8 mouse cellular contexts compared by ENCODE assay signal in genomic region chr11:102061236-102061940, GRCm38 (mm10). TPM values are rescaled to one million over a fixed set of nuclear protein-coding genes. Genes with fewer than 3 reads are reported as not detected.
DNase-seq lines count a peak whose midpoint lies in the region; ATAC-seq and TF ChIP-seq lines count a peak whose summit lies in the region.

No protein-coding gene starts in this region.

- POLR2A ChIA-PET in Patski (lab: Charles Lee), result interaction anchor here (0.9 to 1.0 kb wide), 2 partner anchors 98 to 187 kb away, joined by 3 to 6 read pairs; no protein-coding TSS in a partner anchor

- 5% methylated on average over 23 of the region's 23 CpGs for WGBS in hindbrain, embryonic 16.5 days

- ATAC-seq in Patski, result no peak
- peak; percentile 73 for ATAC-seq in hindbrain, embryonic 16.5 days

- H3K9me3 ChIP-seq in hindbrain, embryonic 16.5 days (ENCODE audit: control insufficient read depth, low read length), result no peaks in the 10 kb centered on the region

- no peak for DNase-seq in Patski (ENCODE audit: low read depth, low spot score)
- DNase-seq in cerebellum, postnatal 36 days, result peak; percentile 82 to 83
- peak; percentile 79 for DNase-seq in gastrocnemius, adult 18-20 months (ENCODE audit: low spot score)
- peak; percentile 77 for DNase-seq in left cerebral cortex, adult 11 months (ENCODE audit: low spot score)
- DNase-seq in lung, postnatal 36 days, result peak; percentile 87
- peak; percentile 86 for DNase-seq in retina, postnatal 1 day
- DNase-seq in thymus, postnatal 4 days, result peak; percentile 75

- peaks cover 3% of the 10 kb centered on the region for H3K4me1 ChIP-seq in hindbrain, embryonic 16.5 days (ENCODE audit: control insufficient read depth, insufficient read depth, low read depth, low read length)

- CTCF ChIA-PET in Patski (lab: Charles Lee), result interaction anchor here (0.7 to 3.3 kb wide), 9 partner anchors 9 to 79 kb away, joined by 3 to 9 read pairs (median 6); no protein-coding TSS in a partner anchor

- peak overlapping the region; percentile 25; the same call in 1 of the 2 replicates for H3K27ac ChIP-seq in hindbrain, embryonic 16.5 days (ENCODE audit: low read depth, low read length)

- in situ Hi-C loops in Patski (cut with MboI; ENCODE audit: low pct_unique_long_range_greater_than_20kb), result no loop called here

- peak; percentile 95 for TF ChIP-seq CTCF in Patski (IDR thresholded peaks at IDR 0.05)

- H3K9ac ChIP-seq in hindbrain, embryonic 16.5 days (ENCODE audit: low read depth, low read length), result peak overlapping the region; percentile 70

- H3K4me3 ChIP-seq in hindbrain, embryonic 16.5 days (ENCODE audit: low read length), result peak overlapping the region; percentile 42

- H3K4me2 ChIP-seq in hindbrain, embryonic 16.5 days (ENCODE audit: low read length), result peak overlapping the region; percentile 84

- H3K27me3 ChIP-seq in Patski, result no peaks in the 10 kb centered on the region
- peaks cover 2% of the 10 kb centered on the region; the same call in 1 of the 2 replicates for H3K27me3 ChIP-seq in hindbrain, embryonic 16.5 days (replicated peaks; ENCODE audit: control insufficient read depth, insufficient read depth, low read length)

- peaks cover 15% of the 10 kb centered on the region for H3K36me3 ChIP-seq in hindbrain, embryonic 16.5 days (ENCODE audit: control insufficient read depth, insufficient read depth, low read length)

RNA-seq across cellular contexts. Expression of gene Cd300lg, which starts 20.1 kb away (rescaled TPM):
- not detected for polyA plus RNA-seq in Patski (2021)
- total RNA-seq in gastrocnemius, adult 18-20 months (2021), result 10 to 100 TPM; 16.1 to 19.0 TPM
- 0.40 and 0.54 TPM in 2 replicates for polyA plus RNA-seq in hindbrain, embryonic 16.5 days (2015; fragmentation: Nextera tagmentation; extraction: Ambion mirVana)

RNA-seq across cellular contexts. Expression of gene Mpp2, which starts 26.9 kb away (rescaled TPM):
- 16.9 TPM for polyA plus RNA-seq in Patski (2021)
- total RNA-seq in gastrocnemius, adult 18-20 months (2021), result 1 to 10 TPM; 1.0 to 1.2 TPM
- 37.6 and 41.1 TPM in 2 replicates for polyA plus RNA-seq in hindbrain, embryonic 16.5 days (2015; fragmentation: Nextera tagmentation; extraction: Ambion mirVana)

RNA-seq across cellular contexts. Expression of gene Mpp3, which starts 33.1 kb away (rescaled TPM):
- polyA plus RNA-seq in Patski (2021), result 5.2 TPM
- 10 to 100 TPM; 15.7 to 24.5 TPM for total RNA-seq in gastrocnemius, adult 18-20 months (2021)
- polyA plus RNA-seq in hindbrain, embryonic 16.5 days (2015; fragmentation: Nextera tagmentation; extraction: Ambion mirVana), result 59.3 and 62.7 TPM in 2 replicates

RNA-seq across cellular contexts. Expression of gene Ppy, which starts 39.7 kb away (rescaled TPM):
- not detected for polyA plus RNA-seq in Patski (2021)
- not detected for total RNA-seq in gastrocnemius, adult 18-20 months (2021)
- not detected in 2 replicates for polyA plus RNA-seq in hindbrain, embryonic 16.5 days (2015; fragmentation: Nextera tagmentation; extraction: Ambion mirVana)

RNA-seq across cellular contexts. Expression of gene Pyy, which starts 46.2 kb away (rescaled TPM):
- polyA plus RNA-seq in Patski (2021), result not detected
- total RNA-seq in gastrocnemius, adult 18-20 months (2021), result not detected
- 3.4 and 3.7 TPM in 2 replicates for polyA plus RNA-seq in hindbrain, embryonic 16.5 days (2015; fragmentation: Nextera tagmentation; extraction: Ambion mirVana)
